Comparison of ENCODE assay signal across 18 mouse cellular contexts in the genomic region with DNA sequence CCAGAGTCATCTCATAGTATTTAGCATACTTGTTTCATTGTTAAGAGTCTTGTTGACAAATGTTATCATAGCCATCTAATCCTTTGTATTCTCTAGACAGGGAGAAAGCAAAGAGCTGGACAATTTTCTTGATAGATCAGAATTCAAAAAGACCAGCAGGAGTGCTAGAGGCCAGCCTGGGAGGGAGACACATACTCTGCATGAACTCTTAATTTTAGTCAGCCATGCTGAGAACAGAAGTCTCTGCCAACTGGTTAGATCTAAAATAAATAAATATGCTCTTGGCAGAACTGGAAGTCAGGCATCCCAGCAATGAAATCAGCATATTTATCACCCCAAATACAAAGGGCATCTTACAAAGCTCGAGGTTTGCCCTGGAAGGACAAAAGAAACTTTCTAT. TPM values are rescaled to one million over a fixed set of nuclear protein-coding genes. Genes with fewer than 3 reads are reported as not detected.
A peak's percentile ranks its signal among the peaks of the same experiment; 100 is the strongest.
DNase-seq lines count a peak whose midpoint lies in the region; ATAC-seq and TF ChIP-seq lines count a peak whose summit lies in the region.
"Had no signal": no experiment of that assay in that cellular context is flagged by ENCODE, and none has a peak within 500 bp of the region (broad histone marks: within the 10 kb centered on the region; RNA-seq: fewer than 3 reads in every experiment).

No protein-coding gene starts in this region.

- no peaks in the 10 kb centered on the region for H3K27me3 ChIP-seq in forebrain, postnatal 0 days (ENCODE audit: insufficient read depth, low read length)
- H3K27me3 ChIP-seq in forebrain, embryonic 13.5 days = no peaks in the 10 kb centered on the region
- H3K27me3 ChIP-seq: hindbrain, embryonic 13.5 days; liver, embryonic 15.5 days had no signal

- no peak overlapping the region for H3K9ac ChIP-seq in forebrain, postnatal 0 days
- H3K9ac ChIP-seq in forebrain, embryonic 13.5 days = no peak overlapping the region
- H3K9ac ChIP-seq: hindbrain, embryonic 13.5 days; liver, embryonic 15.5 days had no signal

- TF ChIP-seq CTCF in forebrain, postnatal 0 days (IDR thresholded peaks at IDR 0.05; ENCODE audit: low read depth) = 0 out of 2 replicates have a peak, but pooled peaks have one; percentile 7
- no peak for TF ChIP-seq CTCF in lung, adult 2 months (IDR thresholded peaks at IDR 0.05; ENCODE audit: insufficient read depth, low read length)

- H3K27ac ChIP-seq in forebrain, postnatal 0 days (ENCODE audit: low read depth, low read length) = no peak overlapping the region
- no peak overlapping the region for H3K27ac ChIP-seq in forebrain, embryonic 13.5 days
- H3K27ac ChIP-seq: gastrocnemius, adult 2 months; hindbrain, embryonic 13.5 days; liver, embryonic 15.5 days had no signal

- ATAC-seq in forebrain, postnatal 0 days = no peak
- ATAC-seq in forebrain, embryonic 13.5 days = no peak
- no peak for ATAC-seq in activated CD4-positive, CD25-positive, alpha-beta regulatory T cell, adult 4 months

- 19% methylated on average over 1 of the region's 1 CpGs for WGBS in forebrain, postnatal 0 days
- WGBS in forebrain, embryonic 13.5 days = 32% methylated on average over 1 of the region's 1 CpGs
- WGBS in lung, adult 2 months = 10% methylated on average over 1 of the region's 1 CpGs

- H3K36me3 ChIP-seq in forebrain, postnatal 0 days (ENCODE audit: insufficient read depth) = no peaks in the 10 kb centered on the region
- no peaks in the 10 kb centered on the region for H3K36me3 ChIP-seq in forebrain, embryonic 13.5 days (ENCODE audit: poor library complexity, severe bottlenecking)
- H3K36me3 ChIP-seq: hindbrain, embryonic 13.5 days; liver, embryonic 15.5 days had no signal

- peak; percentile 13 for DNase-seq in forebrain, postnatal 0 days
- peak; percentile 18 for DNase-seq in lung, postnatal 10 days
- DNase-seq in lung, adult 2 months = no peak
- peak; percentile 19 for DNase-seq in cerebellum, adult 11 months
- DNase-seq in lung, postnatal 36 days = peak; percentile 21
- DNase-seq in neural tube, embryonic 10.5 days (ENCODE audit: extremely low spot score, low spot score) = no peak
- DNase-seq: adrenal gland, postnatal 36 days; gastrocnemius, adult 2 months; heart, adult 18-20 months; kidney, adult 18-20 months; kidney, postnatal 36 days; right cerebral cortex, adult 18-20 months; thymus, postnatal 25 days had no signal

- H3K4me3 ChIP-seq in forebrain, postnatal 0 days (ENCODE audit: low read depth, low read length) = no peak overlapping the region
- no peak overlapping the region for H3K4me3 ChIP-seq in forebrain, embryonic 13.5 days
- no peak overlapping the region for H3K4me3 ChIP-seq in lung, adult 2 months (replicated peaks; ENCODE audit: extremely low read depth, low read depth, low read length)
- H3K4me3 ChIP-seq: gastrocnemius, adult 2 months; hindbrain, embryonic 13.5 days; liver, embryonic 15.5 days; myocyte had no signal

- H3K4me1 ChIP-seq in forebrain, postnatal 0 days (ENCODE audit: insufficient read depth) = no peaks in the 10 kb centered on the region
- H3K4me1 ChIP-seq in forebrain, embryonic 13.5 days = no peaks in the 10 kb centered on the region
- H3K4me1 ChIP-seq in lung, adult 2 months (ENCODE audit: control insufficient read depth, insufficient read depth, low read length) = no peaks in the 10 kb centered on the region
- H3K4me1 ChIP-seq: hindbrain, embryonic 13.5 days; liver, embryonic 15.5 days had no signal

- TF ChIP-seq POLR2A in lung, adult 2 months (IDR thresholded peaks at IDR 0.05; ENCODE audit: borderline replicate concordance, extremely low read depth, low read depth, low read length) = no peak

- no peaks in the 10 kb centered on the region for H3K9me3 ChIP-seq in forebrain, postnatal 0 days (ENCODE audit: low read length)
- H3K9me3 ChIP-seq in forebrain, embryonic 13.5 days (replicated peaks) = no peaks in the 10 kb centered on the region
- H3K9me3 ChIP-seq: hindbrain, embryonic 13.5 days; liver, embryonic 15.5 days had no signal

- no peak overlapping the region for H3K4me2 ChIP-seq in forebrain, postnatal 0 days (ENCODE audit: low read depth)
- H3K4me2 ChIP-seq in forebrain, embryonic 13.5 days = no peak overlapping the region
- H3K4me2 ChIP-seq: hindbrain, embryonic 13.5 days; liver, embryonic 15.5 days had no signal

RNA-seq across cellular contexts. Expression of a gene that starts 43.3 kb away (rescaled TPM):
- total RNA-seq in forebrain, postnatal 0 days (2014; rRNA removed) = 30.9 and 32.3 TPM in 2 replicates
- 7.9 and 10.6 TPM in 2 replicates for polyA plus RNA-seq in forebrain, postnatal 0 days (2015; fragmentation: Nextera tagmentation; extraction: Ambion mirVana)
- polyA plus RNA-seq in forebrain, embryonic 13.5 days (2015; fragmentation: Nextera tagmentation; extraction: Ambion mirVana) = 17.1 and 19.0 TPM in 2 replicates
- 4.9 and 9.0 TPM in 2 replicates for polyA plus RNA-seq in lung, adult 2 months (2012; rRNA removed)
- polyA plus RNA-seq in activated CD4-positive, CD25-positive, alpha-beta regulatory T cell, adult 4 months (2017; shearing (Covaris generic)) = 1 to 10 TPM; 1.5 to 2.0 TPM

Comparison
In these comparisons a context has a peak if more than half of its experiments do, and no peak if none do; other contexts are left out.
1. DNase-seq: peak in forebrain, postnatal 0 days (single experiment), lung, postnatal 10 days (single experiment), cerebellum, adult 11 months (single experiment) and lung, postnatal 36 days (single experiment); none in lung, adult 2 months (single experiment) and neural tube, embryonic 10.5 days (single experiment).